Mouse (Mus musculus): ENCODE measurements around the gene Wfikkn2.

GRCm38 (mm10) chr11:94281199-94282181, 35.7 kb upstream of the Wfikkn2 start, which contains the start of gene Gm21885:
- TF ChIP-seq POLR2A (IDR thresholded peaks at IDR 0.05; ENCODE audit: insufficient read depth, low read depth, low read length) (no peak), CTCF (IDR thresholded peaks at IDR 0.05; ENCODE audit: insufficient read depth, low read depth, low read length) (no peak)

Data from olfactory bulb, adult 2 months (tissue).